Mouse (Mus musculus) forebrain, embryonic 16.5 days (tissue): ENCODE data around the gene Ube2t. TPM values are rescaled to one million over a fixed set of nuclear protein-coding genes. Genes with fewer than 3 reads are reported as not detected.

Source experiments
- ATAC-seq: fragments of 200-750 bp; cut with Nextera tagmentation; 2 replicates; pipeline ENCODE4 v1.8.0; 2017; ENCODE audit warnings: mild to moderate bottlenecking, moderate library complexity
- H3K27ac ChIP-seq: fragments of 300-500 bp; sonication (generic); 2 replicates; pipeline ENCODE4 v1.5.1; 2014; ENCODE audit warnings: low read length, control low read depth
- H3K27me3 ChIP-seq: fragments of 300-500 bp; sonication (generic); replicated peaks from 2 replicates; pipeline ENCODE4 v1.6.1; 2014; ENCODE audit warnings: low read length; ENCODE audit not compliant: control insufficient read depth, insufficient read depth
- H3K36me3 ChIP-seq: fragments of 300-500 bp; sonication (generic); 2 replicates; pipeline ENCODE4 v1.6.1; 2014; ENCODE audit not compliant: control insufficient read depth, insufficient read depth
- H3K4me1 ChIP-seq: fragments of 300-500 bp; sonication (generic); replicated peaks from 2 replicates; pipeline ENCODE4 v1.6.1; 2014; ENCODE audit warnings: low read length; ENCODE audit not compliant: control insufficient read depth, insufficient read depth
- H3K4me2 ChIP-seq: fragments of 300-500 bp; sonication (generic); 2 replicates; pipeline ENCODE4 v1.6.1; 2014; ENCODE audit warnings: mild to moderate bottlenecking, low read length, control low read depth
- H3K4me3 ChIP-seq: fragments of 300-500 bp; sonication (generic); replicated peaks from 2 replicates; pipeline ENCODE4 v1.5.1; 2014; ENCODE audit warnings: mild to moderate bottlenecking, low read length, control low read depth
- H3K9ac ChIP-seq: fragments of 300-500 bp; sonication (generic); replicated peaks from 2 replicates; pipeline ENCODE4 v1.6.1; 2014; ENCODE audit warnings: low read depth, low read length, control low read depth
- H3K9me3 ChIP-seq: fragments of 300-500 bp; sonication (generic); 2 replicates; pipeline ENCODE4 v1.6.1; 2016; ENCODE audit warnings: low read length; ENCODE audit not compliant: control insufficient read depth
- WGBS: fragments of 180-500 bp; shearing (Covaris S2); extraction: QIAGEN DNeasy Blood & Tissue Kit; methylation state at CpG from one replicate; pipeline ENCODE4 v1.1.7; 2014; 5-methylcytosine and 5-hydroxymethylcytosine counted together
- polyA plus RNA-seq: library from polyadenylated mRNA; unstranded; fragments of >200 nt; fragmentation: Nextera tagmentation; extraction: Ambion mirVana; gene quantifications from 2 replicates; pipeline ENCODE4 v1.2.1, GENCODE M21; 2015

Ube2t gene
- 23.5 and 25.8 TPM in 2 replicates for polyA plus RNA-seq

- 2% methylated on average over 50 of the region's 50 CpGs for WGBS
- Histone ChIP-seq H3K9ac (peak within 1 kb of the TSS; percentile 59), H3K36me3 (no peaks in the 10 kb centered on the region), H3K4me3 (peak within 1 kb of the TSS; percentile 69), H3K27me3 (0 out of 2 replicates have a peak, but pooled peaks cover 2% of the 10 kb centered on the region), H3K9me3 (no peaks in the 10 kb centered on the region), H3K4me1 (peaks cover 7% of the 10 kb centered on the region; the same call in 1 of the 2 replicates), H3K4me2 (peak within 1 kb of the TSS; percentile 71), H3K27ac (no peak within 1 kb of the TSS)
- ATAC-seq = peak; percentile 100
Measured at GRCm38 (mm10) chr1:134962053-134962803, at the start of gene Ube2t. TSS of gene Ube2t (plus strand) at chr1:134962565.

DNA sequence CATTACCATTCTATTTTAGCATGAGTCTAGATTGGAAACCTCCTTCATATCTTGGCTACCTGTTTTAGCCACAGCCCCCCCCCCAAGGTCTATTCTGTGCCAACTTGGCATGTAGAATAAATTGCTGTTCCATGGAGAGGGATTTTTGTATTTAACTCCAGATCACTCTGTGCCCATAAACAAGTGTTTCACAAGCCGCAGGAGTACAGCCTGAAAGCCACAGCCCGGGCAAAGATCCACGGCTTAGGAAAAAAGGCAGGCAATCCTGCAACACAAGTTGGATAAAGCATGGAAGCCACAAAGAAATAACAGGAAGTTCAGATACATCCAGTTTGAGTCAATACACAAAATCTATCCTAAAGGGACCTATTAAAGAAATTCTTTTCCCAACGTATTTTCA lies 48.8 kb upstream of the Ube2t start:
- Histone ChIP-seq H3K27me3 (no peaks in the 10 kb centered on the region), H3K4me1 (no peaks in the 10 kb centered on the region; the same call in 1 of the 2 replicates), H3K9me3 (no peaks in the 10 kb centered on the region), H3K27ac (no peak overlapping the region), H3K4me2 (no peak overlapping the region), H3K9ac (no peak overlapping the region), H3K36me3 (no peaks in the 10 kb centered on the region), H3K4me3 (no peak overlapping the region)
- no peak for ATAC-seq
- 62% methylated on average over 4 of the region's 4 CpGs for WGBS

- Histone ChIP-seq H3K9me3 (no peaks in the 10 kb centered on the region), H3K4me2 (no peak overlapping the region), H3K4me1 (no peaks in the 10 kb centered on the region; the same call in 1 of the 2 replicates), H3K27me3 (no peaks in the 10 kb centered on the region), H3K27ac (no peak overlapping the region), H3K36me3 (no peaks in the 10 kb centered on the region), H3K9ac (no peak overlapping the region), H3K4me3 (no peak overlapping the region)
- ATAC-seq = no peak
- 90% methylated on average over 4 of the region's 4 CpGs for WGBS
Measured at GRCm38 (mm10) chr1:134915421-134915820, 46.9 kb upstream of the Ube2t start.

- no peaks in the 10 kb centered on the region for H3K36me3 ChIP-seq
- no peaks in the 10 kb centered on the region for H3K4me1 ChIP-seq
- WGBS = 82% methylated on average over 6 of the region's 6 CpGs
- no peaks in the 10 kb centered on the region for H3K27me3 ChIP-seq
- no peak overlapping the region for H3K27ac ChIP-seq
- no peak overlapping the region for H3K4me3 ChIP-seq
- no peak overlapping the region for H3K4me2 ChIP-seq
- H3K9ac ChIP-seq = no peak overlapping the region
- no peak for ATAC-seq
- H3K9me3 ChIP-seq = no peaks in the 10 kb centered on the region
Measured at GRCm38 (mm10) chr1:134919010-134919409, 43.4 kb upstream of the Ube2t start.

- WGBS = 20% methylated on average over 7 of the region's 7 CpGs
- no peak for ATAC-seq
Measured at GRCm38 (mm10) chr1:134932431-134932830, 29.9 kb upstream of the Ube2t start.

GRCm38 (mm10) chr1:134936335-134936734 lies 26.0 kb upstream of the Ube2t start:
- H3K36me3 ChIP-seq = no peaks in the 10 kb centered on the region

More at GRCm38 (mm10) chr1:134932431-134932830, 29.9 kb upstream of the Ube2t start:
- Histone ChIP-seq H3K9me3 (peaks cover under 1% of the 10 kb centered on the region; the same call in 1 of the 2 replicates), H3K27me3 (no peaks in the 10 kb centered on the region), H3K36me3 (no peaks in the 10 kb centered on the region), H3K4me2 (no peak overlapping the region), H3K9ac (no peak overlapping the region), H3K4me1 (no peaks in the 10 kb centered on the region), H3K4me3 (no peak overlapping the region), H3K27ac (no peak overlapping the region)

GRCm38 (mm10) chr1:134938233-134938632 lies 24.1 kb upstream of the Ube2t start:
- Histone ChIP-seq H3K9me3 (no peaks in the 10 kb centered on the region), H3K4me3 (no peak overlapping the region), H3K9ac (no peak overlapping the region), H3K27me3 (no peaks in the 10 kb centered on the region), H3K36me3 (no peaks in the 10 kb centered on the region), H3K4me2 (no peak overlapping the region), H3K27ac (no peak overlapping the region), H3K4me1 (no peaks in the 10 kb centered on the region)
- 88% methylated on average over 1 of the region's 1 CpGs for WGBS
- no peak for ATAC-seq

More at GRCm38 (mm10) chr1:134936335-134936734, 26.0 kb upstream of the Ube2t start:
- no peaks in the 10 kb centered on the region for H3K4me1 ChIP-seq
- no peak for ATAC-seq
- no peak overlapping the region for H3K4me2 ChIP-seq
- whole genome bisulfite sequencing = 94% methylated on average over 6 of the region's 6 CpGs
- H3K9ac ChIP-seq = no peak overlapping the region
- H3K27me3 ChIP-seq = no peaks in the 10 kb centered on the region
- no peaks in the 10 kb centered on the region for H3K9me3 ChIP-seq
- H3K4me3 ChIP-seq = no peak overlapping the region
- no peak overlapping the region for H3K27ac ChIP-seq

DNA sequence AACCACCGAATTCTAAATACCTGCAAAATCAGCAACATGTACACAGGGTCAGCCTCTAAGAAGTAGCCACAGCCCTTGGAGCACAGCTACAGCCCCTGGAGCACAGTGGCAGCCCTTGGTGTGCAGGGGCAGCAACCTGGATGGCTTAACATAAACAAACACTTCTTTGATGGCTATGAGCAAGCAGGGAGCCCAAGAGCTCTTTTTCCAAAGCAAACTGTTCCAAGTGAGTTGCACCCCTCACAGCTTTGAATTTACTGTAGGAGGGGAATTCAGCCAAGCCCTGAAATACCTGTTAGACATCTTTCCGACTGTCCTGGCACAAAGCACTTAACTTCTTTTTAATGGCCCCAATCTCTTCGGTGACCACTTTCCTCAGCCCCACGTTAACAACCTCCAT lies 21.5 kb upstream of the Ube2t start:
- Histone ChIP-seq H3K9ac (no peak overlapping the region), H3K4me3 (no peak overlapping the region), H3K9me3 (no peaks in the 10 kb centered on the region), H3K4me1 (no peaks in the 10 kb centered on the region), H3K27me3 (no peaks in the 10 kb centered on the region), H3K27ac (no peak overlapping the region), H3K4me2 (no peak overlapping the region), H3K36me3 (no peaks in the 10 kb centered on the region)
- whole genome bisulfite sequencing = 56% methylated on average over 4 of the region's 4 CpGs
- no peak for ATAC-seq

- no peaks in the 10 kb centered on the region for H3K36me3 ChIP-seq
- 93% methylated on average over 2 of the region's 2 CpGs for WGBS
- no peaks in the 10 kb centered on the region for H3K27me3 ChIP-seq
- no peaks in the 10 kb centered on the region for H3K4me1 ChIP-seq
- H3K4me3 ChIP-seq = no peak overlapping the region
- no peak overlapping the region for H3K4me2 ChIP-seq
- H3K9me3 ChIP-seq = no peaks in the 10 kb centered on the region
- no peak overlapping the region for H3K9ac ChIP-seq
- H3K27ac ChIP-seq = no peak overlapping the region
- no peak for ATAC-seq
Measured at GRCm38 (mm10) chr1:134942898-134943297, 19.5 kb upstream of the Ube2t start.
